Mouse (Mus musculus) forebrain, embryonic 15.5 days (tissue): ENCODE results near the gene Spic. TPM values are rescaled to one million over a fixed set of nuclear protein-coding genes. Genes with fewer than 3 reads are reported as not detected.

Source experiments
- ATAC-seq: fragments of 200-750 bp; cut with Nextera tagmentation; replicated peaks from 2 replicates; pipeline ENCODE4 v1.8.0; 2017; ENCODE audit warnings: mild to moderate bottlenecking, moderate TSS enrichment, moderate library complexity
- H3K27ac ChIP-seq: fragments of 300-500 bp; sonication (generic); replicated peaks from 2 replicates; pipeline ENCODE4 v1.5.1; 2015; ENCODE audit warnings: mild to moderate bottlenecking, inconsistent platforms
- H3K27me3 ChIP-seq: fragments of 300-500 bp; sonication (generic); 2 replicates; pipeline ENCODE4 v1.6.1; 2015; ENCODE audit warnings: inconsistent platforms
- H3K36me3 ChIP-seq: fragments of 300-500 bp; sonication (generic); 2 replicates; pipeline ENCODE4 v1.6.1; 2015; ENCODE audit warnings: mild to moderate bottlenecking, inconsistent platforms
- H3K4me1 ChIP-seq: fragments of 300-500 bp; sonication (generic); 2 replicates; pipeline ENCODE4 v1.6.1; 2015; ENCODE audit warnings: inconsistent platforms
- H3K4me2 ChIP-seq: fragments of 300-500 bp; sonication (generic); replicated peaks from 2 replicates; pipeline ENCODE4 v1.6.1; 2015; ENCODE audit warnings: mild to moderate bottlenecking, inconsistent platforms
- H3K4me3 ChIP-seq: fragments of 300-500 bp; sonication (generic); 2 replicates; pipeline ENCODE4 v1.5.1; 2015; ENCODE audit warnings: mild to moderate bottlenecking, inconsistent platforms
- H3K9ac ChIP-seq: fragments of 300-500 bp; sonication (generic); replicated peaks from 2 replicates; pipeline ENCODE4 v1.6.1; 2015; ENCODE audit warnings: mild to moderate bottlenecking, inconsistent platforms
- H3K9me3 ChIP-seq: fragments of 300-500 bp; sonication (generic); 2 replicates; pipeline ENCODE4 v1.6.1; 2016; ENCODE audit warnings: inconsistent platforms
- WGBS: fragments of 180-500 bp; shearing (Covaris S2); methylation state at CpG from one replicate; pipeline ENCODE4 v1.1.7; 2015; ENCODE audit warnings: mixed read lengths; 5-methylcytosine and 5-hydroxymethylcytosine counted together
- polyA plus RNA-seq: library from polyadenylated mRNA; unstranded; fragments of >200 nt; fragmentation: Nextera tagmentation; extraction: Ambion mirVana; gene quantifications from 2 replicates; pipeline ENCODE4 v1.2.1, GENCODE M21; 2015

Gene Spic
- polyA plus RNA-seq, result 0.10 TPM in 1 of 2 replicates, not detected in the other

- H3K36me3 ChIP-seq, result no peaks in the 10 kb centered on the region
- H3K4me3 ChIP-seq, result no peak within 1 kb of the TSS
- no peaks in the 10 kb centered on the region for H3K27me3 ChIP-seq
- H3K9ac ChIP-seq, result no peak within 1 kb of the TSS
- no peak for ATAC-seq
- no peaks in the 10 kb centered on the region for H3K4me1 ChIP-seq
- 79% methylated on average over 5 of the region's 5 CpGs for WGBS
- no peak within 1 kb of the TSS for H3K4me2 ChIP-seq
- H3K9me3 ChIP-seq, result no peaks in the 10 kb centered on the region
- H3K27ac ChIP-seq, result no peak within 1 kb of the TSS
These were observed at the start of gene Spic for GRCm38 (mm10) chr10:88684925-88685324. TSS of gene Spic (minus strand) at chr10:88685015.

DNA sequence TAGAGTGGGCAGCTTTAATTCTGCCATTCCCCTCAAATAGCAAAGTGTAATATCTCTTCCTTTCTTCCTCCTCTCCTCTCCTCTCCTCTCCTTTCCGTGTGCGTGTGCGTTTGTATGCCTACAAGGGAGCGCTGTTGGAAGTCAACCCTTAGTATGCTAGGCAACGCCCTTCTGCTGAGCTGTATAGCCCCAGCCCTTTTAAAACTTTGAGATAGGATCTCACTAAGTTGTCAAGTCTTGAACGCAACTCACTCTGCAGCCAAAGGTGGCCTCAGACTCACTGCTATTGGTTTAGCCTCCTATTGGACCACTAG, 47.5 kb upstream of the Spic start:
- H3K4me2 ChIP-seq, result peak overlapping the region; percentile 83
- WGBS, result 15% methylated on average over 6 of the region's 6 CpGs
- no peaks in the 10 kb centered on the region for H3K27me3 ChIP-seq
- no peak overlapping the region for H3K27ac ChIP-seq
- H3K4me3 ChIP-seq, result peak overlapping the region; percentile 97
- H3K9me3 ChIP-seq, result no peaks in the 10 kb centered on the region
- peaks cover 19% of the 10 kb centered on the region for H3K4me1 ChIP-seq
- H3K9ac ChIP-seq, result peak overlapping the region; percentile 93
- peaks cover 13% of the 10 kb centered on the region for H3K36me3 ChIP-seq
- no peak for ATAC-seq

- ATAC-seq, result peak; percentile 39
- Histone ChIP-seq H3K27me3 (no peaks in the 10 kb centered on the region), H3K4me1 (peaks cover 19% of the 10 kb centered on the region), H3K9me3 (no peaks in the 10 kb centered on the region), H3K4me3 (peak overlapping the region; percentile 97), H3K4me2 (peak overlapping the region; percentile 83), H3K36me3 (peaks cover 7% of the 10 kb centered on the region), H3K27ac (peak overlapping the region; percentile 69), H3K9ac (peak overlapping the region; percentile 93)
- WGBS, result 2% methylated on average over 61 of the region's 61 CpGs
These were observed 46.9 kb upstream of the Spic start for GRCm38 (mm10) chr10:88731496-88732308.

DNA sequence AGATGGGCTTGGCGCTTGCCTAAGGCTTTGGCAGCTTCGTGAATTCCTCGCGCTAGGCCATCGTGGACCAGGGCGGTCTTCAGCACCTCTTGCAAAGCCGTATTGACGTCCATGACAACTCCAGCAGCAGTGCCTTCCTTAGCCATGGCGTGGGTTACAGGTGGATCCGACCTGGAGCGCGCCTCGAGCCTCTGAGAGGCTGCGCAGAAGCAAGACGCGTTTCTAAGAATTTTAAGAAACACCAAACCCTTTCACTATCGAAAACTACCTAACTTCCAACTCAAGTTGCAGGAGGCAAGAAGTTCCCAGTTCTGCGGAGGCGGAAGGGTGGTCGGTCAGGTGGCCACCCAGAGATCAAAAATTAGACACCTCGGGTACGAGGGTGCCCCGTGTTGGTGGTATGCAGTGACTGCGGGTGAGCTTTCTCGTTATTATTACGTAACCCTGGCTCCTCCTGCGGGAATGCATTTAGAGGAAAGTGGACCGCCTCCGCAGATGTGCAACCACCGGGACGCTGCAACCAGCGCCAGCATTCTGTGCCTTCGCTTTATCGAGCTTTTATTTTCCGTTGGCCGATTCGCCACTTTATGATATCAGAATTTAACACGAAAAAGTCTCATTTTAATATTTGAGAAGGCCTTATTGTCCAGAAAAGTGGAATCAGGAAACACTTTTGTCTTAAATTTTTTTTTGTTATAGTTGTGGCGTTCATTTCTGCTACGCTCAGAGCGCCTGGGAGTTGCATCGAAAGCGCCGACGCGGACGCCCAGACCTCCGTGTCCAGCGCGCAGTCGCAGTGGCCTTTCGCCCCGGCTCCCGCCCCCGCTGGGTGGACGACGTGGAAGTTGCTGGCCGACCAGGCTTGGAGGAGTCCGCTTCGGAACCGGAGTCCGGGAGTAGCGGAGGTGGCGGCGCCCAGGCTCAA, 46.0 kb upstream of the Spic start, which contains the start of gene Arl1:
TSS of gene Arl1 (plus strand) at position 288 of the 925 bp plus-strand sequence.
- Histone ChIP-seq H3K9me3 (no peaks in the 10 kb centered on the region), H3K27me3 (no peaks in the 10 kb centered on the region), H3K4me3 (peak within 1 kb of the TSS; percentile 97), H3K9ac (peak within 1 kb of the TSS; percentile 93), H3K4me1 (peaks cover 19% of the 10 kb centered on the region), H3K4me2 (peak within 1 kb of the TSS; percentile 83), H3K27ac (peak within 1 kb of the TSS; percentile 69), H3K36me3 (no peaks in the 10 kb centered on the region)
- WGBS, result under 1% methylated on average over 65 of the region's 65 CpGs
- peak; percentile 95 for ATAC-seq

- H3K4me1 ChIP-seq, result peaks cover 17% of the 10 kb centered on the region
- WGBS, result 79% methylated on average over 8 of the region's 8 CpGs
- no peak overlapping the region for H3K9ac ChIP-seq
- no peaks in the 10 kb centered on the region for H3K27me3 ChIP-seq
- no peak overlapping the region for H3K4me2 ChIP-seq
- H3K9me3 ChIP-seq, result no peaks in the 10 kb centered on the region
- no peaks in the 10 kb centered on the region for H3K36me3 ChIP-seq
- no peak overlapping the region for H3K27ac ChIP-seq
- no peak for ATAC-seq
- no peak overlapping the region for H3K4me3 ChIP-seq
These were observed 43.4 kb upstream of the Spic start for GRCm38 (mm10) chr10:88728166-88728565.

GRCm38 (mm10) chr10:88727128-88727527, 42.3 kb upstream of the Spic start:
- 58% methylated on average over 1 of the region's 1 CpGs for WGBS
- ATAC-seq, result no peak
- H3K4me2 ChIP-seq, result no peak overlapping the region
- peaks cover 8% of the 10 kb centered on the region for H3K4me1 ChIP-seq
- H3K9me3 ChIP-seq, result no peaks in the 10 kb centered on the region
- no peak overlapping the region for H3K4me3 ChIP-seq
- H3K27me3 ChIP-seq, result no peaks in the 10 kb centered on the region
- H3K36me3 ChIP-seq, result no peaks in the 10 kb centered on the region
- H3K9ac ChIP-seq, result no peak overlapping the region
- H3K27ac ChIP-seq, result no peak overlapping the region

GRCm38 (mm10) chr10:88725343-88725742, 40.5 kb upstream of the Spic start:
- H3K9me3 ChIP-seq, result no peaks in the 10 kb centered on the region
- H3K4me2 ChIP-seq, result no peak overlapping the region
- no peak for ATAC-seq
- H3K4me1 ChIP-seq, result peaks cover 3% of the 10 kb centered on the region
- WGBS, result 50% methylated on average over 2 of the region's 2 CpGs
- no peaks in the 10 kb centered on the region for H3K36me3 ChIP-seq
- no peak overlapping the region for H3K27ac ChIP-seq
- no peaks in the 10 kb centered on the region for H3K27me3 ChIP-seq
- H3K4me3 ChIP-seq, result no peak overlapping the region
- H3K9ac ChIP-seq, result no peak overlapping the region

DNA sequence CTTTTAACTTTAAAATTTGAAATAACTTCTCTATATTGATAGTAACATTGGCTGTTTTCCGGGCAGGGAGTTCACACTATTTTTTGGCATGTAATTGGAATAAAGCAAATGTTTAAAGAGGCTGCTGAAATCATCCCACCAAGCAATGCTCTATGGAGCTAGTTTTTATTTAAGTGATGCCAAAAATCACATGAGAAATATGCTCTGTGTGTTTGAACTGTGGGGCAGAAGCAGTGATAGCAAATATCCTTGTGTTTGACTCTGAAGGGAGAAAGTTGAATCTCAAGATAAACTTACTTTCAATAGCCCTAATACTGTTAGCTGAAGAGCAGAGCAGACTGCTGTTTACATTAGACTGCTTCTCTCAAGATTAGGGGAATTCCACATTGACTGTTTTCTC, 34.8 kb upstream of the Spic start:
- 88% methylated on average over 1 of the region's 1 CpGs for WGBS
- H3K4me3 ChIP-seq, result no peak overlapping the region
- no peaks in the 10 kb centered on the region for H3K4me1 ChIP-seq
- H3K9me3 ChIP-seq, result no peaks in the 10 kb centered on the region
- no peak for ATAC-seq
- H3K27ac ChIP-seq, result no peak overlapping the region
- H3K9ac ChIP-seq, result no peak overlapping the region
- H3K4me2 ChIP-seq, result no peak overlapping the region
- no peaks in the 10 kb centered on the region for H3K36me3 ChIP-seq
- no peaks in the 10 kb centered on the region for H3K27me3 ChIP-seq

- Histone ChIP-seq H3K27ac (no peak overlapping the region), H3K36me3 (no peaks in the 10 kb centered on the region)
- ATAC-seq, result no peak
These were observed 32.9 kb upstream of the Spic start for GRCm38 (mm10) chr10:88717756-88718025.

GRCm38 (mm10) chr10:88716986-88717755, 32.4 kb upstream of the Spic start:
- no peaks in the 10 kb centered on the region for H3K27me3 ChIP-seq
- no peaks in the 10 kb centered on the region for H3K4me1 ChIP-seq
- no peak overlapping the region for H3K4me3 ChIP-seq
- 59% methylated on average over 13 of the region's 13 CpGs for WGBS
- H3K9me3 ChIP-seq, result no peaks in the 10 kb centered on the region
- no peak overlapping the region for H3K4me2 ChIP-seq
- no peak overlapping the region for H3K27ac ChIP-seq
- H3K9ac ChIP-seq, result no peak overlapping the region
- no peak for ATAC-seq
- no peaks in the 10 kb centered on the region for H3K36me3 ChIP-seq

More at GRCm38 (mm10) chr10:88717756-88718025, 32.9 kb upstream of the Spic start:
- H3K9ac ChIP-seq, result no peak overlapping the region
- no peaks in the 10 kb centered on the region for H3K9me3 ChIP-seq
- H3K4me3 ChIP-seq, result no peak overlapping the region
- H3K27me3 ChIP-seq, result no peaks in the 10 kb centered on the region
- H3K4me2 ChIP-seq, result no peak overlapping the region
- WGBS, result 45% methylated on average over 2 of the region's 2 CpGs
- H3K4me1 ChIP-seq, result no peaks in the 10 kb centered on the region

GRCm38 (mm10) chr10:88715621-88716020, 30.8 kb upstream of the Spic start:
- H3K36me3 ChIP-seq, result no peaks in the 10 kb centered on the region
- no peaks in the 10 kb centered on the region for H3K27me3 ChIP-seq
- H3K4me2 ChIP-seq, result no peak overlapping the region
- H3K27ac ChIP-seq, result no peak overlapping the region
- H3K9me3 ChIP-seq, result no peaks in the 10 kb centered on the region
- 73% methylated on average over 6 of the region's 6 CpGs for WGBS
- H3K4me3 ChIP-seq, result no peak overlapping the region
- no peak overlapping the region for H3K9ac ChIP-seq
- H3K4me1 ChIP-seq, result no peaks in the 10 kb centered on the region
- ATAC-seq, result no peak

DNA sequence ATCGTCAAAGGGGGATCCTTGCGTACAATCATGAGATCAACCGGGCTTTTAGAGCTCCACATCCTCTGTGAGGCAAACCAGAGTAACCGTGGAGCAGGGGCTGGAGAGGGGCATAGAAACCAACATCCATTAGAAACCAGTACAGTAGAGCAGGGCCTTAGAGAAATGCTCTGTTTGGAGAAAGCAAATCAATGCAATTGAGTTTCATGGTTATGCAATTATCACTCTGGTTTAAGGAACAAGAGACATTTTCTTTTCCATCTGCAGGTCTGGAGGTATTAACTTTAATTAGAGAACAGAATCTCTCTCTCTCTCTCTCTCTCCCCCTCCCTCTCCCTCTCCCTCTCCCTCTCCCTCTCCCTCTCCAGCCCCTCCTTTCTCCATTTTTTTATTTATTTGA, 29.9 kb upstream of the Spic start:
- Histone ChIP-seq H3K9me3 (no peaks in the 10 kb centered on the region), H3K4me1 (no peaks in the 10 kb centered on the region), H3K27me3 (no peaks in the 10 kb centered on the region), H3K36me3 (no peaks in the 10 kb centered on the region), H3K4me2 (no peak overlapping the region), H3K27ac (no peak overlapping the region), H3K9ac (no peak overlapping the region), H3K4me3 (no peak overlapping the region)
- WGBS, result 85% methylated on average over 4 of the region's 4 CpGs
- ATAC-seq, result no peak
